Comparison of ENCODE assay signal across 10 mouse cellular contexts in the genomic region with DNA sequence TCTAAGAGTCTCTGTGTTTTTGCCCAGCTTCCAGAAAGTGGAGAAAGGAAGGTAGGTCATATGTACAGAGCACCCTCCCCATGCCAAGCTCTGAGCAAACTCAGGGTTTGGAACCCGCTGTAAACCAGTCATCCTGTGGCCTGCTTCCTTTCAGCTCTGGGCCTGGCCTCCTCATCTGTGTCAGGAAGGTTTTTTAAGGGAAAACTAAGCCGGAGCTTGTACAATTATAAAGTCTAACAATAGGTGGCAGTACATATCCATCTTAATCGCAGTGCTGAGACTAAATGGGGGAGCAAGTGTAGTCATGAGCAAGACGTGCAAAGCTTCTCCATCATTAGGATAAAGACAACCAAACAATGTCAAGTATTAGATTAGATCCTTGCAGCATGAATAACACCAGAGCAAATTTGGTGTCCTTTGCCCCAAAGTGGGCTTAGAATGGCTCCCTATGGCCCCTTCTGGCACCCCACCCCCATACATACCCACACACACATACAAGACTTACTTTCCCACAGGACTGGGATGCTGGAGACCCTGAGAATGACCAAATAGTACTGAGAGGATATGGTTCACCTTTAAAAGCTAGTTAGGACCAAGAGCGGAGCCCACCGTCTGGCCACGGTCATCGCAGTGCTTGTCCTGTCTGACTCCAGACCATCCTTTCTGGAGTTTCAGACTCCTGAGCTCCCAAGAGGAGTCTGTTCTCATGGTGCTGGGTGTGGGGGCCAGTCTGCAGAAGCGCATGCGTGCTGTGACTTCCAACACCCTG.
DNase-seq lines count a peak whose midpoint lies in the region; ATAC-seq lines count a peak whose summit lies in the region.
"Had no signal": no experiment of that assay in that cellular context is flagged by ENCODE, and none has a peak within 500 bp of the region (broad histone marks: within the 10 kb centered on the region; RNA-seq: fewer than 3 reads in every experiment).

No protein-coding gene starts in this region.

- H3K9me3 ChIP-seq in hindbrain, embryonic 10.5 days, result no peaks in the 10 kb centered on the region
- no peaks in the 10 kb centered on the region for H3K9me3 ChIP-seq in hindbrain, embryonic 12.5 days (replicated peaks)
- no peaks in the 10 kb centered on the region for H3K9me3 ChIP-seq in hindbrain, embryonic 14.5 days (ENCODE audit: control insufficient read depth, low read length)
- no peaks in the 10 kb centered on the region for H3K9me3 ChIP-seq in midbrain, embryonic 13.5 days
- H3K9me3 ChIP-seq: embryonic facial prominence, embryonic 12.5 days; limb, embryonic 15.5 days had no signal

- intact Hi-C loops in left cerebral cortex, postnatal 36 days (cut with DNase I), result loop anchor here (2.0 kb wide), 1 partner anchor 98 kb away; no protein-coding TSS in a partner anchor

- H3K36me3 ChIP-seq in hindbrain, embryonic 10.5 days, result peaks cover 23% of the 10 kb centered on the region
- no peaks in the 10 kb centered on the region; the same call in none of the 2 replicates for H3K36me3 ChIP-seq in hindbrain, embryonic 12.5 days
- H3K36me3 ChIP-seq in hindbrain, embryonic 14.5 days (replicated peaks; ENCODE audit: control insufficient read depth, insufficient read depth), result 0 out of 2 replicates have a peak, but pooled peaks cover 14% of the 10 kb centered on the region
- H3K36me3 ChIP-seq in midbrain, embryonic 13.5 days, result peaks cover 22% of the 10 kb centered on the region
- H3K36me3 ChIP-seq: embryonic facial prominence, embryonic 12.5 days; limb, embryonic 15.5 days had no signal

- peaks cover 7% of the 10 kb centered on the region; the same call in 1 of the 2 replicates for H3K4me1 ChIP-seq in hindbrain, embryonic 10.5 days (replicated peaks)
- H3K4me1 ChIP-seq in hindbrain, embryonic 12.5 days, result peaks cover 4% of the 10 kb centered on the region; the same call in 1 of the 2 replicates
- H3K4me1 ChIP-seq in hindbrain, embryonic 14.5 days (replicated peaks; ENCODE audit: control insufficient read depth, insufficient read depth, low read length), result no peaks in the 10 kb centered on the region
- peaks cover 12% of the 10 kb centered on the region for H3K4me1 ChIP-seq in midbrain, embryonic 13.5 days (replicated peaks)
- H3K4me1 ChIP-seq: embryonic facial prominence, embryonic 12.5 days; limb, embryonic 15.5 days had no signal

- no peak overlapping the region for H3K9ac ChIP-seq in hindbrain, embryonic 12.5 days
- no peak overlapping the region for H3K9ac ChIP-seq in hindbrain, embryonic 14.5 days
- H3K9ac ChIP-seq in midbrain, embryonic 13.5 days (replicated peaks), result no peak overlapping the region
- H3K9ac ChIP-seq: embryonic facial prominence, embryonic 12.5 days; limb, embryonic 15.5 days had no signal

- no peak overlapping the region for H3K4me3 ChIP-seq in hindbrain, embryonic 10.5 days
- no peak overlapping the region for H3K4me3 ChIP-seq in hindbrain, embryonic 12.5 days
- no peak overlapping the region for H3K4me3 ChIP-seq in hindbrain, embryonic 14.5 days (replicated peaks; ENCODE audit: low read length)
- no peak overlapping the region for H3K4me3 ChIP-seq in midbrain, embryonic 13.5 days (replicated peaks)
- H3K4me3 ChIP-seq: embryonic facial prominence, embryonic 12.5 days; limb, embryonic 15.5 days had no signal

- no peak overlapping the region for H3K4me2 ChIP-seq in hindbrain, embryonic 12.5 days (replicated peaks)
- no peak overlapping the region for H3K4me2 ChIP-seq in hindbrain, embryonic 14.5 days (replicated peaks)
- H3K4me2 ChIP-seq in midbrain, embryonic 13.5 days (replicated peaks), result no peak overlapping the region
- H3K4me2 ChIP-seq: embryonic facial prominence, embryonic 12.5 days; limb, embryonic 15.5 days had no signal

- no peaks in the 10 kb centered on the region for H3K27me3 ChIP-seq in hindbrain, embryonic 10.5 days (ENCODE audit: insufficient read depth, poor library complexity, severe bottlenecking)
- H3K27me3 ChIP-seq in hindbrain, embryonic 12.5 days, result no peaks in the 10 kb centered on the region
- H3K27me3 ChIP-seq in hindbrain, embryonic 14.5 days (ENCODE audit: control insufficient read depth, insufficient read depth, low read length), result no peaks in the 10 kb centered on the region
- H3K27me3 ChIP-seq in midbrain, embryonic 13.5 days, result no peaks in the 10 kb centered on the region
- H3K27me3 ChIP-seq: embryonic facial prominence, embryonic 12.5 days; limb, embryonic 15.5 days had no signal

- WGBS in hindbrain, embryonic 10.5 days, result 74% methylated on average over 10 of the region's 10 CpGs
- 74% methylated on average over 10 of the region's 10 CpGs for WGBS in hindbrain, embryonic 12.5 days
- 70% methylated on average over 10 of the region's 10 CpGs for WGBS in hindbrain, embryonic 14.5 days
- 65% methylated on average over 10 of the region's 10 CpGs for WGBS in midbrain, embryonic 13.5 days

- no peak for DNase-seq in hindbrain, embryonic 10.5 days (ENCODE audit: low spot score)
- DNase-seq in CD8-positive naive resting alpha-beta T cell, adult 2 months (ENCODE audit: low read depth in 2 of 2, low spot score in 2 of 2), result peak; percentile 20 to 32
- DNase-seq in c-Kit-positive CD71-positive TER-119-negative erythroid progenitor cells, embryonic 14.5 days (ENCODE audit: low read depth), result peak; percentile 13
- peak; percentile 72 for DNase-seq in hindbrain, embryonic 14.5 days (ENCODE audit: low spot score)
- no peak for DNase-seq in left cerebral cortex, postnatal 36 days (ENCODE audit: low spot score in 2 of 2)
- DNase-seq in urinary bladder, postnatal 14 days (ENCODE audit: low spot score), result no peak

- peak overlapping the region; percentile 24; the same call in 1 of the 2 replicates for H3K27ac ChIP-seq in hindbrain, embryonic 10.5 days
- no peak overlapping the region for H3K27ac ChIP-seq in hindbrain, embryonic 12.5 days
- H3K27ac ChIP-seq in hindbrain, embryonic 14.5 days, result no peak overlapping the region
- no peak overlapping the region for H3K27ac ChIP-seq in midbrain, embryonic 13.5 days
- H3K27ac ChIP-seq: embryonic facial prominence, embryonic 12.5 days; limb, embryonic 15.5 days had no signal

- no peak for ATAC-seq in hindbrain, embryonic 12.5 days (ENCODE audit: low FRiP score)
- ATAC-seq in hindbrain, embryonic 14.5 days (ENCODE audit: low FRiP score), result peak; percentile 52; the same call in 1 of the 2 replicates
- peak; percentile 54 for ATAC-seq in midbrain, embryonic 13.5 days

Comparison
In these comparisons a context has a peak if more than half of its experiments do, and no peak if none do; other contexts are left out.
1. DNase-seq: peak in CD8-positive naive resting alpha-beta T cell, adult 2 months (2 of 2), c-Kit-positive CD71-positive TER-119-negative erythroid progenitor cells, embryonic 14.5 days (single experiment) and hindbrain, embryonic 14.5 days (single experiment); none in hindbrain, embryonic 10.5 days (single experiment), left cerebral cortex, postnatal 36 days (0 of 2) and urinary bladder, postnatal 14 days (single experiment).